Mouse (Mus musculus) duodenum, adult 2 months (tissue): ENCODE data around the gene Cry2. TPM values are rescaled to one million over a fixed set of nuclear protein-coding genes. Genes with fewer than 3 reads are reported as not detected.

ENCODE experiments used
- polyA plus RNA-seq: library from polyadenylated mRNA; depleted of rRNA; stranded (reverse); fragments of >200 nt; gene quantifications from 2 replicates; pipeline ENCODE4 v1.2.3, GENCODE M21; 2012; ENCODE audit warnings: low replicate concordance; rRNA removed

Cry2 gene
- polyA plus RNA-seq = 5.3 and 8.8 TPM in 2 replicates

DNA sequence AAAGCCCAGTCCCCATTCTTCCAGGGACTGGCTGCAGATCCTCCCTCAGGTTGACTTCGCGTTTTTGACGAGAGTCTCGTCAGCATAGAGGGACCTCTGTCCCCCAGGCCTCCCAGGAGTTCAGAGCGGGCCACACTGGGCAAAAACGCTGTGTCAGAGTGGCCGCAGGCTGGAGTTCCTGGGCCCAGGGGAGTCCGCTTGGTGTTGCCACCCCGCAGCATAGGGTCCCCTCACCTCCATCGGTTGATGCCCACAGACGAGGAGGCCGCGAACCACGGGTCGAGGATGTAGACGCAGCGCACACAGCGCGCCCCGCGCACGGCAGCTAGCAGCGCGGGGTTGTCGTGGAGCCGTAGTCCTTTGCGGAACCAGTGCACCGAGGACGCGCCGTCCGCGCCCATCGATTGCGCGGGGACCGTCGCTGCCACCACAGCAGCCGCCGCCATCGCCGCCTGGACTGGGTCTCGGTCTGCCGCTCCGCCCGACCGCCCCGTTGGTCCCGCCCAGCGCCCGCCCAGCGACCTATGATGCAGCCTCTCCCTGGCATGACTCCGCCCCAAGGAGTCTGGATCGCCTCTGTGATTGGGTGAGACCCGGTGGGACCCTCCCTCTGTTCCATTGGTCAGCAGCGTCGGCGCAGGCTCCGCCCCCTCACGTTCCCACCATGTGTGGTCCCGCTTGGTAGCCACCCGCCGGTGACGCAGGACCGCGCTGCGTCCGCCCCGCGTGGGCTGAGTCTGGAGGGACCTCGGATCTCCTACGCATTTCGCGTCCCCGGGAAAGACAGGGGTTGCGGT, at the start of gene Cry2:
Cry2 (minus strand) TSS at position 466 of the 797 bp plus-strand sequence.

DNA sequence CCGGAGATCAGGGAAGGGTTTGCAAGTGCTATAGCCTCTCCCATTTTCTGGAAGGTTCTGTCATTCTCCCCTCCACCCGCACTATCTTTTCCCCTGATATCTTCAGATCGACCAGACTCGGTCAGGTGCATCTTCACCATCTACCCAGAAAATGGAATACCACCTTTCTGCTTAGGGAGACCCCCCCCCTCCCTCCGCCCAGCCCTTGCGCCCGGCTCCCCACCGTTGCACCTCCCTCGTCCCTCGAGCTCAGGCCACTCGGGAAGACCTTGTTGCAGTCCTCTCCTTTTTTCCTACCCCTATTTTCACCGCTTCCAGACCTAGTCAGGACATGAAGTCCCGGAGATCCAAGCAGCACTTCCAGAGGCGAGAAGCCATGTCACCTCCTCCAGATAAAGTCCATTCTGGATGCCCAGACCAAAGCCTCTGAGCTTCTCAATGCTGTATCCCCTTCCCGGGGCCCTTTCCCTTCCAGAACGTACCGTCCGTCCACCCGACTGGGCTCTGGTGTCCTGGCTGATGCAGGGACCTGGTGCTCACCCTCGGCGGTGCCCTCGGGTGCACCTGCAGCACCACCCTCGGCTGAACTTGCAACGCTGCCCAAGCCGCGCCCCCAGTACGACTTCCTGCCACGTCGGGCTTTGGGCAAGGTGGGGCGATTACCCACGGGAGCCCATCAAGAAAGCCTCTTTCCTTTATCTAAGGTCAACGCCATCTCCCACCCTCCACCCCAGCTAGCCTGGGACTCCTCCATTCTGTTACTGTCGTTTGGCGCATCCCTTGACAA, 26.3 kb upstream of the Cry2 start, which contains the start of gene Slc35c1:
Slc35c1 (minus strand) TSS at position 618 of the 787 bp plus-strand sequence.

DNA sequence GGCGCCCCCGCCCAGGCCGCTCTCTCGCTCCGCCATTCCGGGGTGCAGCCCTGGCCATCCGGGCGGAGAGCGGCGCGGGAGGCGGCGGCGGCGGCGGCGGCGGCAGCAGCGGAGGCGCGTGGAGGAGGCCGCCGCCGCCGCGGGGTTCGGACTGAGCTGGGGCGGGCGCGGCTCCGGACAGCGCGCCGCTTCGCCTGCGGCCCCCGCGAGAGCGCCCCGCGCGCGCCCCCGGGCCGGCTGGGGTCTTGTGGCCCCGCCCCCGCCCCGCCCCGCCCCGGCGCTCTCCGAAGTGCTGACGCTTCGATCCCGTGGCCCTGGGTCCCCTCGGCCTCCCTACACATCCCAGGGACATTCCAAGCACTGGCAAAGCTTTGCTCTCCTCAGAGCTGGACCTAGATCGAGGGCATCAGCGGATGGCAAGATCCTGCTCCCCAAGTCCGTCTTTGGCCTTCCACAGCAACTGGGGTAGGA, 32.7 kb downstream of the Cry2 start, which contains the start of gene Mapk8ip1:
Mapk8ip1 (minus strand) TSS at position 173 of the 471 bp plus-strand sequence.

DNA sequence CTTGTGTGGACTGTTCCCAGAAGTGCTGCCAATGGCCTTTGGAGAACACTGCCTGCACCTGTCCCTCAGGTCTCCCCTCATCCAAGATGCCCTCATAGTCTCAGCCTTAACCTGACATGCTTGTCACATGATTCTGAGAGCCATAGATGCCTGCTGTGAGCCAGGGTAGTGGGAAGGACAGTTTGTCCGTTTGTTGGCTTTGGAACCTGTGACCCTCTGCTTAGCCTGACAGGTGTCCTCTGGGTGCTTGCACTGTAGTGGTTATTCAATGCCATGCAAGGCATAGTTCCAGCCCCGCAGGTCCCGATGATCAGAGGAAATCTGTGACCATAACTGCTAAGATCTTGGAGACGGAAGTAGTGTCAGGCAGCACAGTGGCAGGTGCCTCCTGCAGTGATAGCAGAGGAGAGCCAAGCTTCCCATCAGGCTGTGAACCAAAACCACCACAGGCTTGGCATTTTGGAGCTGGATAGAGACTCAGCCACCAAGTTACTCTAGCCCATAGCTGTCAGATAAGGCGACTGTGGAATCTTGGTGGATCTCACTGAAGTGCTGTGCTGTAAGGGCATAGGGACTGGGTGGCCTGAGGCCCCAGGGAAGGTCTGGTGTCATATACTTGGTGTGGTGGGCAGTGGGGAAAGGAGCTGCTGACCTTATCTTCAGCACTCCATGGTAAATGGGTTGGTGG, 51.8 kb downstream of the Cry2 start, which contains the start of gene 1700029I15Rik:
1700029I15Rik (plus strand) TSS at position 638 of the 688 bp plus-strand sequence.

DNA sequence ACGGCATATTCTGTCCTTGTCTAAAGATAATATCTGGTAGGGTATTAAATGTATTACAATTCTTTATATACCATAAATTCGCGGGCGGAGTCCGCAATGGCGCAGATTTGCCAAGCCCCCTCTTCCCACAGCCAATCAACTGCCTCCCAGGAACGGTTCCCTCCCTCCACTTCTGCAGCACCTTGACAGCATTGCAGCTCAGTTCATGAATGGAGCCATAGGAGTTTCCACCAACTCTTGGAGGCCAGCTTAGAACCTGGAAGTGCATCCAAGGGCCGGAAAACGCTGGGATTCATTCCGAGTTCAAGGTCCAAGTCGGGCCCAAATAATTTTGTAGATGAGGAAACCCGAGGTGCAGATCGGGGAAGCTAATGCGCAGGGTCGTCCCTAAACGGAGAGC, 59.3 kb downstream of the Cry2 start, which contains the start of the genes Pex16 and Large2:
Pex16 (plus strand) TSS at position 163 of the 400 bp plus-strand sequence.
Large2 (minus strand) TSS at position 356 of the 400 bp plus-strand sequence.

Other genes starting within 250 kb of the Cry2 start
- 94.1 and 192 TPM in 2 replicates for gene Pex16, start 59.4 kb downstream of the Cry2 start, polyA plus RNA-seq
- gene Large2, start 59.2 kb downstream of the Cry2 start, polyA plus RNA-seq = 10.7 and 22.5 TPM in 2 replicates
- gene 1700029I15Rik, start 51.5 kb downstream of the Cry2 start, polyA plus RNA-seq = 7.9 and 8.0 TPM in 2 replicates
- 5.9 and 6.5 TPM in 2 replicates for gene Mapk8ip1, start 32.8 kb downstream of the Cry2 start, polyA plus RNA-seq
- 137 and 210 TPM in 2 replicates for gene Slc35c1, start 26.5 kb upstream of the Cry2 start, polyA plus RNA-seq
- 4.0 and 7.2 TPM in 2 replicates for gene Chst1, start 165.7 kb upstream of the Cry2 start, polyA plus RNA-seq